Mouse (Mus musculus): ENCODE results near the gene Gk. TPM values are rescaled to one million over a fixed set of nuclear protein-coding genes. Genes with fewer than 3 reads are reported as not detected.

Gene Gk
- total RNA-seq, 4 experiments from 2014 or later: 27.9 to 32.4 (median 31.2) TPM

Other genes starting within 250 kb of the Gk start
- 10 to 100 TPM; 17.1 to 20.9 (median 19.2) TPM for gene Tab3, start 202.8 kb downstream of the Gk start, total RNA-seq (2022)
- under 1 TPM; 0.12 to 0.77 (median 0.27) TPM for gene 5430427O19Rik, start 93.5 kb upstream of the Gk start, total RNA-seq (2022)